Mouse (Mus musculus) lung, postnatal 0 days (tissue): ENCODE data around the gene Bcr. TPM values are rescaled to one million over a fixed set of nuclear protein-coding genes. Genes with fewer than 3 reads are reported as not detected.

Experiments
- ATAC-seq: fragments of 200-750 bp; cut with Nextera tagmentation; 2 replicates; pipeline ENCODE4 v1.8.0; 2017; ENCODE audit warnings: moderate library complexity
- DNase-seq: peaks from one replicate; pipeline ENCODE4 v3.0.0-alpha.2; 2016; ENCODE audit warnings: low spot score
- H3K27ac ChIP-seq: fragments of 300-500 bp; sonication (generic); 2 replicates; pipeline ENCODE4 v1.5.1; 2014; ENCODE audit warnings: antibody characterized with exemption, mild to moderate bottlenecking, low read length, mixed read lengths
- H3K27me3 ChIP-seq: fragments of 300-500 bp; sonication (generic); replicated peaks from 2 replicates; pipeline ENCODE4 v1.6.1; 2014; ENCODE audit warnings: low read length, mixed read lengths; ENCODE audit not compliant: insufficient read depth
- H3K36me3 ChIP-seq: fragments of 300-500 bp; sonication (generic); 2 replicates; pipeline ENCODE4 v1.6.1; 2014; ENCODE audit warnings: low read length, mixed read lengths; ENCODE audit not compliant: insufficient read depth
- H3K4me1 ChIP-seq: fragments of 300-500 bp; sonication (generic); 2 replicates; pipeline ENCODE4 v1.6.1; 2014; ENCODE audit warnings: antibody characterized with exemption, low read depth, low read length, mixed read lengths; ENCODE audit not compliant: insufficient read depth
- H3K4me2 ChIP-seq: fragments of 300-500 bp; sonication (generic); replicated peaks from 2 replicates; pipeline ENCODE4 v1.6.1; 2014; ENCODE audit warnings: low read depth, mild to moderate bottlenecking, low read length, moderate library complexity, mixed read lengths
- H3K4me3 ChIP-seq: fragments of 300-500 bp; sonication (generic); 2 replicates; pipeline ENCODE4 v1.5.1; 2014; ENCODE audit warnings: low read depth, low read length
- H3K9ac ChIP-seq: fragments of 300-500 bp; sonication (generic); replicated peaks from 2 replicates; pipeline ENCODE4 v1.6.1; 2014; ENCODE audit warnings: low read depth, mild to moderate bottlenecking
- H3K9me3 ChIP-seq: fragments of 300-500 bp; sonication (generic); 2 replicates; pipeline ENCODE4 v1.6.1; 2016; ENCODE audit warnings: low read length, mixed read lengths
- CTCF ChIP-seq: IDR thresholded peaks from 2 replicates; pipeline ENCODE4 v1.5.1; 2016; ENCODE audit warnings: antibody characterized with exemption, mild to moderate bottlenecking
- EP300 ChIP-seq: IDR thresholded peaks from 2 replicates; pipeline ENCODE4 v1.6.1; 2016; ENCODE audit warnings: antibody characterized with exemption, mild to moderate bottlenecking, control low read depth
- WGBS: fragments of 180-500 bp; shearing (Covaris S2); extraction: QIAGEN DNeasy Blood & Tissue Kit; methylation state at CpG from one replicate; pipeline ENCODE4 v1.1.7; 2014; 5-methylcytosine and 5-hydroxymethylcytosine counted together
- polyA plus RNA-seq: library from polyadenylated mRNA; unstranded; fragments of >200 nt; fragmentation: Nextera tagmentation; extraction: Ambion mirVana; gene quantifications from 2 replicates; pipeline ENCODE4 v1.2.1, GENCODE M21; 2015

Gene Bcr
- polyA plus RNA-seq, 1 experiment from 2014 or later: 20.2 TPM

DNA sequence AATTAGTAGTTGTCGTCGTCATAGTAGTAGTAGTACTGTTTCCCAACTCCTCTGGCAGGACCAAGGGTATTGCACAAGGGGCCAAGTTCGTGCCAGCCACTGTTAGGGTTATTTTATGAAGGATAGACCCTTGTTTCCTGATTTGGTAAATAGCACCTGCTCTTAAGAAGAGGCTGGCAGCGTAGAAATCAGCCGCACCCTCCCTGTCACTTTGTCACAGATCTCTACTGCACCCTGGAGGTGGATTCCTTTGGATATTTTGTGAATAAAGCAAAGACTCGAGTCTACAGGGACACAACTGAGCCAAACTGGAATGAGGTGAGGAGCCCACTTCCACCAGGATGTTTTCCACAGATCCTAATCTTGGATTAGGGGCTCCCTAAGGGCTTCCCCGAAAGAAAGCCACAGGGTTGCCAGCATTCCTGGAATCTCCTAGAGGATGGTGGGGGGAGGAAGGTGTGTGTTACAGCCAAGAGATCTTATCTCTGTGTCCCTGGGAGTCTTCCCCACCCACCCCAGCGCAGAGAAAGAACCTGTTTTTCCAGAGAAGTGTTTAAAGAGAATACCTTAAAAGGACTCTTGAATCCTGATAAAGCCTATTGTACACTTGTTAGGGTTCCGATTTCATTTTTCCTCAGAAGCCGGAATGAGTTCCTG is 105.6 kb downstream of the Bcr start:
- Histone ChIP-seq H3K27ac (peak overlapping the region; percentile 51), H3K9me3 (no peaks in the 10 kb centered on the region), H3K4me2 (no peak overlapping the region), H3K4me1 (no peaks in the 10 kb centered on the region; the same call in 1 of the 2 replicates), H3K9ac (no peak overlapping the region), H3K36me3 (peaks cover 21% of the 10 kb centered on the region), H3K27me3 (no peaks in the 10 kb centered on the region), H3K4me3 (no peak overlapping the region)
- DNase-seq (peak; percentile 77), ATAC-seq (peak; percentile 54)
- WGBS: 46% methylated on average over 10 of the region's 10 CpGs
- TF ChIP-seq EP300 (no peak; the same call in 1 of the 2 replicates), CTCF (peak; percentile 53)

DNA sequence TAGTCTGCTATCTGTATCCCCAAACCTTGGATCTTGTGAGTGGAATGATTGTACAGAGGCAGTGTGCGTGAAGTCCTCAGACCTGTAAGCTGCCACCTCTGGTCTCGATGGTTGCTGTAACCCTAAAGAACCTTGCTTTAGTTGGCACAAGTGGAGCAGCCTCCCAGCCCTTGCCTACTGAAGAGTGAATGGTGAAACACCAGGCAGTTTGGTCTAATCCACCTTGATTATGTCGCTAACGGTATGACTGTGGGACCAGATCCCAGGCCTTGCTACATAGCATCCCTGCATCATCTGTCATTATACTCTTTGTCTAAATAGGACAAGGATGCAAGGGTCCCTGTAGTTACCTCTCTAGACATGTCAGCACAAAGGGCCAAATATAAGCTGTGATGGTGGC is 106.2 kb downstream of the Bcr start:
- Histone ChIP-seq H3K4me3 (no peak overlapping the region), H3K9me3 (no peaks in the 10 kb centered on the region), H3K36me3 (peaks cover 18% of the 10 kb centered on the region), H3K4me2 (no peak overlapping the region), H3K27ac (peak overlapping the region; percentile 51; the same call in 1 of the 2 replicates), H3K9ac (no peak overlapping the region), H3K4me1 (no peaks in the 10 kb centered on the region; the same call in 1 of the 2 replicates), H3K27me3 (no peaks in the 10 kb centered on the region)
- TF ChIP-seq CTCF (no peak), EP300 (no peak)
- DNase-seq (no peak), ATAC-seq (no peak)
- WGBS: 73% methylated on average over 4 of the region's 4 CpGs

DNA sequence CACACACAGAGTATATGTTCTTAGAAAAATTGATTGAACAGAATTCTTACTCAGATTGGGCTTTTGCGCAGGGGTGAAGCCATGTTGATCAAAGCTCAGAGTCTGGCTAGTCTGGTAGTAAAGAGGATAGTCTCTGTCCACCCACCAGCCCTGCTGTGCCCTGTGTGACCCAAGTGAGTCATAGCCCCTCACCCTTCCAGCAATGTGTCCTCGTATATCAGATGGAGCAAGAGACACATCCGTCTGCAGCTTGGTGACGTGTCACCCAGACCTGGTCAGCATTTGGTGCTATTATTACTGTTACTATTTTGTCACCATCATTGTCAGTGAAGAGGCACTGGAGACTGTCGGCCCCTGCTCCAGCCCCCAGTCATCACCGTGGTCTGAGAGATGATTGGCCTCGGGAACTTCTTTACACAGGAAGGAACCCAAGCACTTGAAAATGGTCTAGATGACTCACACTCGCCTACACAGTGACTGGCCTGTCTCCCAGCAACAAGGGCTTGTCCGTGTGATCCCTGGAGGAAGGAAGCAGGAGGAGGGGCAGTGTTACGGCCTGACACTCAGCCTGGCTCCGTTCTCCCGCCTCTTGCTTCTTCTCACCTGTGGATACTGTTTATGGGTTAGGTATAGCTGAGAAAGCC is 109.9 kb downstream of the Bcr start:
- H3K9me3 ChIP-seq: no peaks in the 10 kb centered on the region
- H3K4me3 ChIP-seq: no peak overlapping the region
- H3K4me2 ChIP-seq: no peak overlapping the region
- H3K36me3 ChIP-seq: peaks cover 12% of the 10 kb centered on the region
- no peak overlapping the region for H3K27ac ChIP-seq
- TF ChIP-seq EP300: no peak
- TF ChIP-seq CTCF: no peak
- peak; percentile 96 for DNase-seq
- peak; percentile 86 for ATAC-seq
- 36% methylated on average over 12 of the region's 12 CpGs for WGBS
- H3K4me1 ChIP-seq: peaks cover 5% of the 10 kb centered on the region; the same call in 1 of the 2 replicates
- no peaks in the 10 kb centered on the region for H3K27me3 ChIP-seq
- no peak overlapping the region for H3K9ac ChIP-seq

DNA sequence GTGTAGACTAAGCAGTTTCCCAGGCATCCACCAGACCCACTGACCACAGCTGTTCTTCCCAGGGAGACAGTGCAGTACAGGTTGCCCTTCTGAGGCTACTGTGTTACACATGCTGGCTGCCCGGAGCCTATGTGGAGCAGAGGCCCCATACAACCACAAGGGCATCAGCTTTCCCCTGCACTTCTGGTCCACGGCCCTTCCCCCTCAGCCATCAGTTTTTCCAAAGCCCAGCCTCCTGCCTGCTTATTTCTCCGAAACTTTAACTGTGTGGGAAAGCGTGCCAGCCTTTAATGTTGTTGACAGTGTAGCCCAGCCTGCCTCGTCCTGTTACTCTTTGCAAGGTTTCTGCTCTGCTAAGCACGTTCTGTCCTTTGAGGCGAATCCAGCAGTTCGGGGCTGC is 112.7 kb downstream of the Bcr start:
- TF ChIP-seq CTCF (no peak), EP300 (no peak)
- no peaks in the 10 kb centered on the region; the same call in 1 of the 2 replicates for H3K9me3 ChIP-seq
- peaks cover 5% of the 10 kb centered on the region; the same call in 1 of the 2 replicates for H3K4me1 ChIP-seq
- H3K36me3 ChIP-seq: peaks cover 17% of the 10 kb centered on the region; the same call in 1 of the 2 replicates
- no peak for ATAC-seq
- H3K9ac ChIP-seq: no peak overlapping the region
- no peaks in the 10 kb centered on the region for H3K27me3 ChIP-seq
- WGBS: 54% methylated on average over 8 of the region's 8 CpGs
- no peak overlapping the region for H3K4me3 ChIP-seq
- DNase-seq: no peak
- H3K27ac ChIP-seq: peak overlapping the region; percentile 58
- H3K4me2 ChIP-seq: no peak overlapping the region

DNA sequence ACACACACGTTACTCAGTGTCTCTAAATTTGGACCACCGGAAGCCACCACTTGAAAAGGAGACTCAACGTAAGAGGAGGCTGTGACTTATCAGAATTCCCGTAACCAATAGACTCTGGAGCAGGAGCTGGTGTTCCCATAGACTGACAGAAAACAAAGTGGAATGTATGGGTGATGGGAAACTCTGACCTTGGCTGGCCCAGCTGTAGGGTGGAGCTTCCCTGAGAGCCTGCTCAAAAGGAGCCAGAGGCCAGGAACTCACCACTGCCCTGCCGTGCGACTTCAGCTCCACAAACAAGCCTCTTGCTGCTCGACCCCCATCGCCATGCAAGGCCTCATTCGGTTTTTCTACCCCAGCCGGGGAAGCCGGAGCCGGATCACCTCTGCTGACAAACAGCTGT is 113.3 kb downstream of the Bcr start:
- H3K4me2 ChIP-seq: peak overlapping the region; percentile 25; the same call in 1 of the 2 replicates
- H3K27me3 ChIP-seq: no peaks in the 10 kb centered on the region
- TF ChIP-seq EP300 (peak; percentile 14; the same call in 1 of the 2 replicates), CTCF (no peak)
- whole genome bisulfite sequencing: 38% methylated on average over 12 of the region's 12 CpGs
- peak; percentile 68 for DNase-seq
- H3K4me3 ChIP-seq: 0 out of 2 replicates have a peak overlapping the region, but pooled peaks have one; percentile 14
- peak overlapping the region; percentile 23; the same call in 1 of the 2 replicates for H3K9ac ChIP-seq
- peaks cover 5% of the 10 kb centered on the region; the same call in 1 of the 2 replicates for H3K4me1 ChIP-seq
- H3K36me3 ChIP-seq: peaks cover 17% of the 10 kb centered on the region; the same call in 1 of the 2 replicates
- H3K9me3 ChIP-seq: no peaks in the 10 kb centered on the region; the same call in 1 of the 2 replicates
- H3K27ac ChIP-seq: peak overlapping the region; percentile 58
- peak; percentile 45 for ATAC-seq

DNA sequence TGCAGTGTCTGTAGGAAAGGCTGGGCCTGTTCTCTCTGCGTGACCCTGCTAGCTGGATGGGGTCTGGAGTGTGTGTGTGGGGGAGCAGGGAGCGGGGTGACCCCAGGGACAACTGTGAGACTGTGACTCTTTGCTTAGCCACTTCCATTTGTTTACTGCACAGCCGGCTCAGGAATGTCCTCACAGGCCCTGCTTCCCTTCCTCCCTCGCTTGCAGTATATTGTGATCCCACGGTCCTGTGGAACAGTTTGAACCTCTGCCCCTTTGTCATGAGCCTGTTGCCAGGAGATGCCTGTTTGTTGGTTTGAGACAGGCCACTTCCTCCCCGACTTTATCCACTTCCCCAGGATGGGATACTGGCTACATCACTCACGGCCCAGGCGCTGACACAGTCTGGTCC is 116.1 kb downstream of the Bcr start:
- no peak overlapping the region for H3K4me3 ChIP-seq
- H3K27ac ChIP-seq: peak overlapping the region; percentile 82
- WGBS: 39% methylated on average over 8 of the region's 8 CpGs
- H3K4me2 ChIP-seq: no peak overlapping the region
- peaks cover 30% of the 10 kb centered on the region for H3K36me3 ChIP-seq
- peak; percentile 80 for TF ChIP-seq EP300
- no peak for TF ChIP-seq CTCF
- peak; percentile 83 for DNase-seq
- no peaks in the 10 kb centered on the region for H3K27me3 ChIP-seq
- no peak overlapping the region for H3K9ac ChIP-seq
- H3K4me1 ChIP-seq: peaks cover 5% of the 10 kb centered on the region; the same call in 1 of the 2 replicates
- peak; percentile 83 for ATAC-seq
- H3K9me3 ChIP-seq: no peaks in the 10 kb centered on the region; the same call in 1 of the 2 replicates
